ENCODE assay signal across 17 mouse cellular contexts in genomic region chr19:55689200-55689949, GRCm38 (mm10).
"Had no signal": no experiment of that assay in that cellular context is flagged by ENCODE, and none has a peak within 500 bp of the region (broad histone marks: within the 10 kb centered on the region; RNA-seq: fewer than 3 reads in every experiment).

No protein-coding gene starts in this region.

- H3K27me3 ChIP-seq: stomach, embryonic 15.5 days had no signal

- H3K4me1 ChIP-seq: liver, embryonic 15.5 days; megakaryocyte, embryonic 14.5 days; stomach, embryonic 15.5 days had no signal

- H3K9me3 ChIP-seq: limb, embryonic 10.5 days; liver, embryonic 15.5 days; midbrain, embryonic 15.5 days; neural tube, embryonic 13.5 days; stomach, embryonic 15.5 days had no signal

- ATAC-seq: lung, postnatal 0 days; midbrain, embryonic 15.5 days had no signal

- H3K4me2 ChIP-seq: liver, embryonic 11.5 days; liver, embryonic 15.5 days; midbrain, embryonic 11.5 days; midbrain, embryonic 15.5 days; neural tube, embryonic 13.5 days; stomach, embryonic 15.5 days had no signal

- H3K36me3 ChIP-seq: limb, embryonic 10.5 days; liver, embryonic 15.5 days; midbrain, embryonic 15.5 days; neural tube, embryonic 13.5 days; stomach, embryonic 15.5 days had no signal

- H3K27ac ChIP-seq: layer of hippocampus, adult 2 months; limb, embryonic 10.5 days; liver, embryonic 15.5 days; macrophage; midbrain, embryonic 15.5 days; neural tube, embryonic 13.5 days; stomach, embryonic 15.5 days had no signal

- DNase-seq: kidney, adult 8-10 months; kidney, postnatal 36 days; lung, adult 2 months; retina, postnatal 1 day; right cerebral cortex, postnatal 4 days; thymus, postnatal 36 days had no signal

- H3K4me3 ChIP-seq: layer of hippocampus, adult 2 months; limb, embryonic 10.5 days; liver, embryonic 15.5 days; megakaryocyte, embryonic 14.5 days; midbrain, embryonic 15.5 days; neural tube, embryonic 13.5 days; stomach, embryonic 15.5 days had no signal

- H3K9ac ChIP-seq: liver, embryonic 15.5 days; midbrain, embryonic 15.5 days; neural tube, embryonic 13.5 days; stomach, embryonic 15.5 days had no signal
